Mouse (Mus musculus) liver, embryonic 14.5 days (tissue): ENCODE measurements at regions not wholly inside any gene's neighbourhood (a gene's known extent, or its start where the extent isn't known, plus 50 kb on each side); places are given as distances from the start of the nearest gene placed in this dataset.

Experiments
- CTCF ChIP-seq: IDR thresholded peaks from 2 replicates; pipeline ENCODE4 v1.5.1; 2016; ENCODE audit warnings: antibody characterized with exemption, low read depth, control low read depth
- EP300 ChIP-seq: IDR thresholded peaks from 2 replicates; pipeline ENCODE4 v1.6.1; 2016; ENCODE audit warnings: antibody characterized with exemption, low read depth

DNA sequence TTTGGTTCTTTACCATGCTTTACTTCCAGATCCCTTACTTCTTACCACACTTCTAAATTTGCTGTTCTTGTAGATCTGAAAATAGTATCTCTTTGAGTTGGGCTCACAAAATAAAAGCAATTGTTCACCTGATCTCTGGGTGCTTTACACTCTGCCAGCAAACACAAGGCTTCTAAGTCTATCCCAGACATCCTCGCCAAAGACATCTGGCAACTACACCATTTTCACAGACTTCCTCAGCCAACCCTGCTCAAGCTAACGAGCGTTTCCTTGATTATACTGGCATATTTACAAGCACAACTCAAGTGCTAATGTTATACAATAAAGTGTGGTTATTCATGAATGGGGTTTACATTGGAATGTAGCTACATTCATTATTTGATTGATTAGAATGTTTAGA, 56.8 kb upstream of the Gm6657 start:
- no peak for TF ChIP-seq EP300
- TF ChIP-seq CTCF: no peak
